Comparison of ENCODE assay signal across 9 mouse cellular contexts in genomic region chr9:41999498-42000473, GRCm38 (mm10).
A peak's percentile ranks its signal among the peaks of the same experiment; 100 is the strongest.
DNase-seq lines count a peak whose midpoint lies in the region; TF ChIP-seq lines count a peak whose summit lies in the region.
"Had no signal": no experiment of that assay in that cellular context is flagged by ENCODE, and none has a peak within 500 bp of the region (broad histone marks: within the 10 kb centered on the region; RNA-seq: fewer than 3 reads in every experiment).

No protein-coding gene starts in this region.

- no peaks in the 10 kb centered on the region for H3K9me3 ChIP-seq in heart, embryonic 10.5 days

- TF ChIP-seq POLR2A in bone marrow macrophage, adult 2 months (IDR thresholded peaks at IDR 0.05; ENCODE audit: borderline replicate concordance, low read depth, low read length) = no peak
- no peak for TF ChIP-seq POLR2A in embryonic fibroblast, embryonic 13.5 days (IDR thresholded peaks at IDR 0.05; ENCODE audit: low read depth, low read length)

- peak; percentile 100 for TF ChIP-seq CTCF in bone marrow macrophage, adult 2 months (IDR thresholded peaks at IDR 0.05; ENCODE audit: low read depth, low read length)
- peak; percentile 36; the same call in 1 of the 2 replicates for TF ChIP-seq CTCF in embryonic fibroblast, embryonic 13.5 days (IDR thresholded peaks at IDR 0.05; ENCODE audit: borderline replicate concordance, insufficient read depth, low read length)

- no peak overlapping the region for H3K27ac ChIP-seq in heart, embryonic 10.5 days
- no peak overlapping the region for H3K27ac ChIP-seq in bone marrow macrophage, adult 2 months (ENCODE audit: insufficient read depth, low read depth, low read length)
- H3K27ac ChIP-seq in embryonic fibroblast, embryonic 13.5 days (ENCODE audit: insufficient read depth, low read length) = no peak overlapping the region
- H3K27ac ChIP-seq: macrophage had no signal

- peaks cover 7% of the 10 kb centered on the region; the same call in 1 of the 2 replicates for H3K36me3 ChIP-seq in heart, embryonic 10.5 days
- H3K36me3 ChIP-seq in splenic B cell, adult 2 months (ENCODE audit: control insufficient read depth, insufficient read depth, low read length, poor library complexity, severe bottlenecking) = peaks cover 34% of the 10 kb centered on the region

- 70% methylated on average over 12 of the region's 12 CpGs for WGBS in heart, embryonic 10.5 days

- H3K4me3 ChIP-seq in heart, embryonic 10.5 days = no peak overlapping the region
- H3K4me3 ChIP-seq in bone marrow macrophage, adult 2 months (ENCODE audit: insufficient read depth, low read length) = 0 out of 2 replicates have a peak overlapping the region, but pooled peaks have one; percentile 22
- H3K4me3 ChIP-seq in embryonic fibroblast, embryonic 13.5 days (ENCODE audit: insufficient read depth, low read length) = no peak overlapping the region

- peak; percentile 21 for DNase-seq in heart, adult 8-10 months (ENCODE audit: low spot score)
- no peak for DNase-seq in heart, embryonic 10.5 days (ENCODE audit: low spot score)
- peak; percentile 60 for DNase-seq in CD4-positive helper T cell, adult 2 months (ENCODE audit: low read depth, low spot score)
- peak; percentile 47 for DNase-seq in kidney, adult 9 months
- peak; percentile 65 for DNase-seq in mesoderm, embryonic 11.5 days (ENCODE audit: low read depth, low spot score)
- peak; percentile 76 for DNase-seq in splenic B cell, adult 2 months (ENCODE audit: low read depth, low spot score)

- 0 out of 2 replicates have a peak, but pooled peaks cover 3% of the 10 kb centered on the region for H3K27me3 ChIP-seq in heart, embryonic 10.5 days (ENCODE audit: insufficient read depth, poor library complexity, severe bottlenecking)
- no peaks in the 10 kb centered on the region for H3K27me3 ChIP-seq in splenic B cell, adult 2 months (ENCODE audit: control insufficient read depth, insufficient read depth, low read length, poor library complexity, severe bottlenecking)

- no peaks in the 10 kb centered on the region for H3K4me1 ChIP-seq in heart, embryonic 10.5 days
- 0 out of 2 replicates have a peak, but pooled peaks cover 2% of the 10 kb centered on the region for H3K4me1 ChIP-seq in bone marrow macrophage, adult 2 months (ENCODE audit: control insufficient read depth, insufficient read depth, low read length)
- H3K4me1 ChIP-seq in embryonic fibroblast, embryonic 13.5 days (ENCODE audit: control insufficient read depth, insufficient read depth, low read length) = no peaks in the 10 kb centered on the region
